ENCODE assay signal across 22 mouse cellular contexts in genomic region chr11:91131960-91132359, GRCm38 (mm10).
DNase-seq lines count a peak whose midpoint lies in the region; ATAC-seq lines count a peak whose summit lies in the region.
"Had no signal": no experiment of that assay in that cellular context is flagged by ENCODE, and none has a peak within 500 bp of the region (broad histone marks: within the 10 kb centered on the region; RNA-seq: fewer than 3 reads in every experiment).

No protein-coding gene starts in this region.

- no peak overlapping the region for H3K4me3 ChIP-seq in kidney, embryonic 14.5 days (ENCODE audit: low read length)
- no peak overlapping the region for H3K4me3 ChIP-seq in midbrain, embryonic 11.5 days (ENCODE audit: low read depth, low read length)
- H3K4me3 ChIP-seq in midbrain, embryonic 10.5 days = no peak overlapping the region
- H3K4me3 ChIP-seq: embryonic facial prominence, embryonic 12.5 days; forebrain, embryonic 13.5 days; gastrocnemius, adult 2 months; heart, embryonic 12.5 days; hindbrain, embryonic 12.5 days had no signal

- H3K9me3 ChIP-seq in kidney, embryonic 14.5 days (ENCODE audit: control insufficient read depth, low read length) = no peaks in the 10 kb centered on the region
- H3K9me3 ChIP-seq in midbrain, embryonic 11.5 days (ENCODE audit: control insufficient read depth, low read length) = no peaks in the 10 kb centered on the region
- H3K9me3 ChIP-seq in midbrain, embryonic 10.5 days (replicated peaks) = no peaks in the 10 kb centered on the region
- H3K9me3 ChIP-seq: embryonic facial prominence, embryonic 12.5 days; forebrain, embryonic 13.5 days; heart, embryonic 12.5 days; hindbrain, embryonic 12.5 days had no signal

- H3K4me1 ChIP-seq in kidney, embryonic 14.5 days (ENCODE audit: control insufficient read depth, insufficient read depth, low read length) = no peaks in the 10 kb centered on the region
- peaks cover 5% of the 10 kb centered on the region for H3K4me1 ChIP-seq in midbrain, embryonic 11.5 days (ENCODE audit: control insufficient read depth, insufficient read depth, low read length)
- H3K4me1 ChIP-seq in midbrain, embryonic 10.5 days = peaks cover 34% of the 10 kb centered on the region
- H3K4me1 ChIP-seq: embryonic facial prominence, embryonic 12.5 days; forebrain, embryonic 13.5 days; heart, embryonic 12.5 days had no signal

- no peaks in the 10 kb centered on the region for H3K27me3 ChIP-seq in kidney, embryonic 14.5 days (ENCODE audit: control insufficient read depth, insufficient read depth, low read length)
- no peaks in the 10 kb centered on the region for H3K27me3 ChIP-seq in midbrain, embryonic 11.5 days (ENCODE audit: control insufficient read depth, insufficient read depth, low read length)
- no peaks in the 10 kb centered on the region for H3K27me3 ChIP-seq in midbrain, embryonic 10.5 days (ENCODE audit: low read depth, poor library complexity, severe bottlenecking)
- H3K27me3 ChIP-seq: CH12.LX; embryonic facial prominence, embryonic 12.5 days; forebrain, embryonic 13.5 days; heart, embryonic 12.5 days; hindbrain, embryonic 12.5 days had no signal

- no peak overlapping the region for H3K9ac ChIP-seq in kidney, embryonic 14.5 days (ENCODE audit: low read depth, low read length)
- H3K9ac ChIP-seq in midbrain, embryonic 11.5 days (ENCODE audit: low read length) = no peak overlapping the region
- H3K9ac ChIP-seq: embryonic facial prominence, embryonic 12.5 days; forebrain, embryonic 13.5 days; forebrain, postnatal 0 days; heart, embryonic 12.5 days; hindbrain, embryonic 12.5 days had no signal

- no peak overlapping the region for H3K27ac ChIP-seq in kidney, embryonic 14.5 days (ENCODE audit: low read depth, low read length)
- no peak overlapping the region for H3K27ac ChIP-seq in midbrain, embryonic 11.5 days (ENCODE audit: low read depth, low read length)
- no peak overlapping the region for H3K27ac ChIP-seq in midbrain, embryonic 10.5 days (replicated peaks)
- H3K27ac ChIP-seq: embryonic facial prominence, embryonic 12.5 days; forebrain, embryonic 13.5 days; gastrocnemius, adult 2 months; hindbrain, embryonic 12.5 days had no signal

- ATAC-seq in kidney, embryonic 14.5 days (ENCODE audit: low FRiP score, low TSS enrichment) = peak; percentile 72
- ATAC-seq in midbrain, embryonic 11.5 days (ENCODE audit: low FRiP score) = no peak
- ATAC-seq: activated CD4-positive, CD25-positive, alpha-beta regulatory T cell, adult 4 months; forebrain, embryonic 13.5 days; forebrain, postnatal 0 days; hindbrain, embryonic 16.5 days; Patski had no signal

- no peak overlapping the region for H3K4me2 ChIP-seq in kidney, embryonic 14.5 days (replicated peaks; ENCODE audit: low read depth, low read length)
- H3K4me2 ChIP-seq in midbrain, embryonic 11.5 days = no peak overlapping the region
- H3K4me2 ChIP-seq: embryonic facial prominence, embryonic 12.5 days; forebrain, embryonic 13.5 days; heart, embryonic 12.5 days; hindbrain, embryonic 12.5 days had no signal

- H3K36me3 ChIP-seq in kidney, embryonic 14.5 days (ENCODE audit: control insufficient read depth, insufficient read depth, low read length) = no peaks in the 10 kb centered on the region
- H3K36me3 ChIP-seq in midbrain, embryonic 11.5 days (ENCODE audit: control insufficient read depth, insufficient read depth, low read length) = no peaks in the 10 kb centered on the region
- H3K36me3 ChIP-seq in midbrain, embryonic 10.5 days = no peaks in the 10 kb centered on the region
- H3K36me3 ChIP-seq: embryonic facial prominence, embryonic 12.5 days; heart, embryonic 12.5 days; hindbrain, embryonic 12.5 days had no signal

- WGBS in kidney, embryonic 14.5 days = 14% methylated on average over 6 of the region's 6 CpGs
- 18% methylated on average over 6 of the region's 6 CpGs for WGBS in midbrain, embryonic 11.5 days
- WGBS in midbrain, embryonic 10.5 days = 22% methylated on average over 6 of the region's 6 CpGs

- DNase-seq in kidney, postnatal 25 days = no peak
- DNase-seq in midbrain, embryonic 11.5 days (ENCODE audit: low spot score, missing footprints) = peak; percentile 90
- DNase-seq in midbrain, embryonic 10.5 days (ENCODE audit: low spot score) = no peak
- DNase-seq in embryo, embryonic 10 days (ENCODE audit: low spot score) = peak; percentile 31
- peak; percentile 13 for DNase-seq in embryo, embryonic 11 days
- DNase-seq in thymus, postnatal 0 days (ENCODE audit: low spot score) = no peak
- DNase-seq: adrenal gland, postnatal 14 days; cerebellum, adult 11-12 months; cerebellum, adult 9-10 months; cerebellum, postnatal 25 days; forebrain, postnatal 0 days; gastrocnemius, adult 2 months; gastrocnemius, postnatal 25 days had no signal

Comparison
In these comparisons a context has a peak if more than half of its experiments do, and no peak if none do; other contexts are left out.
1. DNase-seq: peak in midbrain, embryonic 11.5 days (single experiment), embryo, embryonic 10 days (single experiment) and embryo, embryonic 11 days (single experiment); none in kidney, postnatal 25 days (0 of 2), midbrain, embryonic 10.5 days (single experiment) and thymus, postnatal 0 days (single experiment).